Mouse (Mus musculus): ENCODE data around the gene Dab2ip. TPM values are rescaled to one million over a fixed set of nuclear protein-coding genes. Genes with fewer than 3 reads are reported as not detected.

Gene Dab2ip
- polyA plus RNA-seq, 1 experiment from 2014 or later = 9.1 TPM

GRCm38 (mm10) chr2:35640576-35640975 lies 82.5 kb downstream of the Dab2ip start:
- Histone ChIP-seq H3K27me3 (ENCODE audit: insufficient read depth, low read length) (no peaks in the 10 kb centered on the region), H3K4me2 (ENCODE audit: low read depth, low read length) (no peak overlapping the region), H3K9me3 (ENCODE audit: low read length) (no peaks in the 10 kb centered on the region), H3K27ac (ENCODE audit: low read depth) (no peak overlapping the region), H3K4me1 (ENCODE audit: insufficient read depth) (no peaks in the 10 kb centered on the region), H3K9ac (replicated peaks) (no peak overlapping the region), H3K36me3 (replicated peaks; ENCODE audit: insufficient read depth, low read length) (no peaks in the 10 kb centered on the region), H3K4me3 (ENCODE audit: low read depth, low read length) (no peak overlapping the region)
- TF ChIP-seq CTCF (IDR thresholded peaks at IDR 0.05; ENCODE audit: low read depth) (no peak), EP300 (IDR thresholded peaks at IDR 0.05; ENCODE audit: low read depth) (no peak)
- WGBS (ENCODE audit: insufficient replicate concordance) = 75% methylated on average over 13 of the region's 13 CpGs
- DNase-seq (no peak), ATAC-seq (no peak)

- Histone ChIP-seq H3K4me1 (ENCODE audit: insufficient read depth) (no peaks in the 10 kb centered on the region), H3K36me3 (replicated peaks; ENCODE audit: insufficient read depth, low read length) (no peaks in the 10 kb centered on the region), H3K27ac (ENCODE audit: low read depth) (no peak overlapping the region), H3K9me3 (ENCODE audit: low read length) (no peaks in the 10 kb centered on the region), H3K27me3 (ENCODE audit: insufficient read depth, low read length) (no peaks in the 10 kb centered on the region), H3K9ac (replicated peaks) (no peak overlapping the region), H3K4me2 (ENCODE audit: low read depth, low read length) (no peak overlapping the region), H3K4me3 (ENCODE audit: low read depth, low read length) (no peak overlapping the region)
- DNase-seq (no peak), ATAC-seq (no peak)
- WGBS (ENCODE audit: insufficient replicate concordance) = 64% methylated on average over 7 of the region's 7 CpGs
- TF ChIP-seq EP300 (IDR thresholded peaks at IDR 0.05; ENCODE audit: low read depth) (no peak), CTCF (IDR thresholded peaks at IDR 0.05; ENCODE audit: low read depth) (no peak)
Observed at GRCm38 (mm10) chr2:35642224-35642623, 84.2 kb downstream of the Dab2ip start.

GRCm38 (mm10) chr2:35646553-35646952 lies 88.5 kb downstream of the Dab2ip start:
- ATAC-seq (peak; percentile 21; the same call in 1 of the 2 replicates), DNase-seq (no peak)
- H3K9me3 ChIP-seq (ENCODE audit: low read length) = no peaks in the 10 kb centered on the region
- no peaks in the 10 kb centered on the region for H3K27me3 ChIP-seq (ENCODE audit: insufficient read depth, low read length)
- H3K27ac ChIP-seq (ENCODE audit: low read depth) = no peak overlapping the region
- no peak overlapping the region for H3K4me2 ChIP-seq (ENCODE audit: low read depth, low read length)
- H3K4me1 ChIP-seq (ENCODE audit: insufficient read depth) = no peaks in the 10 kb centered on the region
- TF ChIP-seq CTCF (IDR thresholded peaks at IDR 0.05; ENCODE audit: low read depth) (no peak), EP300 (IDR thresholded peaks at IDR 0.05; ENCODE audit: low read depth) (no peak)
- no peak overlapping the region for H3K9ac ChIP-seq (replicated peaks)
- no peaks in the 10 kb centered on the region for H3K36me3 ChIP-seq (replicated peaks; ENCODE audit: insufficient read depth, low read length)
- 70% methylated on average over 8 of the region's 8 CpGs for WGBS (ENCODE audit: insufficient replicate concordance)
- no peak overlapping the region for H3K4me3 ChIP-seq (ENCODE audit: low read depth, low read length)

DNA sequence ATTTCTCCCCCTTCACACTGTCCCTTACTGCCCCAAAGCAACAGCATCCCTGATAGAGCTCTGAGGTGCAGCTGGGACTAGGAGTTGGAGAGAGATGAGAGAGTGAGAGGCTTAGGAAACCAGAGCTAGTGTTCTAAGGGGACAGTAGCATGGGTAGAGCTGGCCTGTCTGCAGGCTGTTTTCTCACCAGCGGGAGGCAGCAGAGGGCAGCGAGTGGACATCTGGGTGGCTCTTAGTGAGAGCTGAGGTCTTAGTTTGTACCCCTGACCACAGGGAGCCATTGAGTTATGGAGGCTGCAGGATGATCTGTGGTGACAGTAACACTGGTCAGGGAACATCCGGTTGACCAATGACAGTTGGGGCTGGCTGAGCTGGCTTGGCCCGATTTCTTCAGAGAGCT lies 91.6 kb downstream of the Dab2ip start:
- H3K27me3 ChIP-seq (ENCODE audit: insufficient read depth, low read length) = no peaks in the 10 kb centered on the region
- TF ChIP-seq EP300 (IDR thresholded peaks at IDR 0.05; ENCODE audit: low read depth) (no peak), CTCF (IDR thresholded peaks at IDR 0.05; ENCODE audit: low read depth) (peak; percentile 93)
- H3K4me2 ChIP-seq (ENCODE audit: low read depth, low read length) = no peak overlapping the region
- H3K9ac ChIP-seq (replicated peaks) = no peak overlapping the region
- H3K9me3 ChIP-seq (ENCODE audit: low read length) = no peaks in the 10 kb centered on the region
- no peak overlapping the region for H3K27ac ChIP-seq (ENCODE audit: low read depth)
- no peak overlapping the region for H3K4me3 ChIP-seq (ENCODE audit: low read depth, low read length)
- ATAC-seq (peak; percentile 70), DNase-seq (peak; percentile 81)
- 33% methylated on average over 4 of the region's 4 CpGs for WGBS (ENCODE audit: insufficient replicate concordance)
- H3K4me1 ChIP-seq (ENCODE audit: insufficient read depth) = no peaks in the 10 kb centered on the region
- H3K36me3 ChIP-seq (replicated peaks; ENCODE audit: insufficient read depth, low read length) = no peaks in the 10 kb centered on the region

DNA sequence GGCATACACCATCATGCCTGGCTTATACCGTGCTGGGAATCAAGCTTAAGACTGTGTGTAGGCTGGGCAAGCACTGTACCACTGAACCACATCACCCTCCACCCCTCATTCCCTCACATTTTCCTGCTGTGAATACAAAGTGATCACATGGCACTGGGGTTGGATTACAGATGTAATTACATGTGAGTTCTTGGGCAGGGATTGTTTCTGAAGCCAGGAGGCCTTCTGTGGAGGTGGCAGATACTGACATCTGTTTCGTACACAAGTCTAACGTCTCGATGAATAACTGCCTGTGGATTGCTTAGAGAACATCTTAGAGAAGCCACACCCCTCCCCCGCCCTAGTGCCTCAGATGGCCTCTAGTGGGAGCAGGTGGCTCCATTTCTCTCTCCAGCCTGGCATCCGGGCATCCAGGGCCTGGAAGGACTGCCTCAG lies 93.2 kb downstream of the Dab2ip start:
- 65% methylated on average over 6 of the region's 6 CpGs for WGBS (ENCODE audit: insufficient replicate concordance)
- TF ChIP-seq EP300 (IDR thresholded peaks at IDR 0.05; ENCODE audit: low read depth) = no peak
- TF ChIP-seq CTCF (IDR thresholded peaks at IDR 0.05; ENCODE audit: low read depth) = peak; percentile 52
- Histone ChIP-seq H3K9me3 (ENCODE audit: low read length) (no peaks in the 10 kb centered on the region), H3K4me1 (ENCODE audit: insufficient read depth) (no peaks in the 10 kb centered on the region), H3K27me3 (ENCODE audit: insufficient read depth, low read length) (no peaks in the 10 kb centered on the region), H3K4me3 (ENCODE audit: low read depth, low read length) (no peak overlapping the region), H3K27ac (ENCODE audit: low read depth) (no peak overlapping the region), H3K4me2 (ENCODE audit: low read depth, low read length) (no peak overlapping the region), H3K36me3 (replicated peaks; ENCODE audit: insufficient read depth, low read length) (no peaks in the 10 kb centered on the region), H3K9ac (replicated peaks) (no peak overlapping the region)
- DNase-seq (peak; percentile 37), ATAC-seq (no peak)

GRCm38 (mm10) chr2:35652984-35653383 lies 94.9 kb downstream of the Dab2ip start:
- DNase-seq (no peak), ATAC-seq (no peak)
- TF ChIP-seq EP300 (IDR thresholded peaks at IDR 0.05; ENCODE audit: low read depth) (no peak), CTCF (IDR thresholded peaks at IDR 0.05; ENCODE audit: low read depth) (no peak)
- no peaks in the 10 kb centered on the region for H3K4me1 ChIP-seq (ENCODE audit: insufficient read depth)
- no peak overlapping the region for H3K27ac ChIP-seq (ENCODE audit: low read depth)
- 64% methylated on average over 4 of the region's 4 CpGs for WGBS (ENCODE audit: insufficient replicate concordance)
- H3K9ac ChIP-seq (replicated peaks) = no peak overlapping the region
- no peaks in the 10 kb centered on the region for H3K36me3 ChIP-seq (replicated peaks; ENCODE audit: insufficient read depth, low read length)
- no peaks in the 10 kb centered on the region for H3K9me3 ChIP-seq (ENCODE audit: low read length)
- no peak overlapping the region for H3K4me2 ChIP-seq (ENCODE audit: low read depth, low read length)
- no peaks in the 10 kb centered on the region for H3K27me3 ChIP-seq (ENCODE audit: insufficient read depth, low read length)
- H3K4me3 ChIP-seq (ENCODE audit: low read depth, low read length) = no peak overlapping the region

- 84% methylated on average over 6 of the region's 6 CpGs for WGBS (ENCODE audit: insufficient replicate concordance)
- Histone ChIP-seq H3K9ac (replicated peaks) (no peak overlapping the region), H3K4me1 (ENCODE audit: insufficient read depth) (0 out of 2 replicates have a peak, but pooled peaks cover 3% of the 10 kb centered on the region), H3K27ac (ENCODE audit: low read depth) (no peak overlapping the region), H3K36me3 (replicated peaks; ENCODE audit: insufficient read depth, low read length) (no peaks in the 10 kb centered on the region), H3K4me2 (ENCODE audit: low read depth, low read length) (no peak overlapping the region), H3K9me3 (ENCODE audit: low read length) (no peaks in the 10 kb centered on the region), H3K4me3 (ENCODE audit: low read depth, low read length) (no peak overlapping the region), H3K27me3 (ENCODE audit: insufficient read depth, low read length) (no peaks in the 10 kb centered on the region)
- ATAC-seq = no peak
- DNase-seq = no peak
- no peak for TF ChIP-seq EP300 (IDR thresholded peaks at IDR 0.05; ENCODE audit: low read depth)
- no peak for TF ChIP-seq CTCF (IDR thresholded peaks at IDR 0.05; ENCODE audit: low read depth)
Observed at GRCm38 (mm10) chr2:35654795-35655194, 96.7 kb downstream of the Dab2ip start.
